Mouse (Mus musculus) E14TG2a.4 (cell line): ENCODE results near the gene Kcnn1.

Experiments used
- H3K27me3 ChIP-seq: 2 replicates; pipeline ENCODE4 v1.6.1; 2014; ENCODE audit warnings: low read length, control low read depth; ENCODE audit not compliant: insufficient read depth
- H3K36me3 ChIP-seq: 2 replicates; pipeline ENCODE4 v1.6.1; 2014; ENCODE audit warnings: low read length, control low read depth; ENCODE audit not compliant: insufficient read depth
- H3K4me1 ChIP-seq: replicated peaks from 2 replicates; pipeline ENCODE4 v1.6.1; 2014; ENCODE audit warnings: low read depth, low read length, control low read depth
- H3K4me3 ChIP-seq: replicated peaks from 2 replicates; pipeline ENCODE4 v1.5.1; 2014; ENCODE audit warnings: mild to moderate bottlenecking, low read length
- H3K9me3 ChIP-seq: 2 replicates; pipeline ENCODE4 v1.6.1; 2014; ENCODE audit warnings: low read length, control low read depth
- CTCF ChIP-seq: conservative IDR thresholded peaks from 2 replicates; pipeline ENCODE4 v1.5.1; 2014; ENCODE audit warnings: low read length
- NANOG ChIP-seq: IDR thresholded peaks from 2 replicates; pipeline ENCODE4 v1.6.1; 2014; ENCODE audit warnings: borderline replicate concordance, low read length, mixed read lengths
- POU5F1 ChIP-seq: IDR thresholded peaks from 2 replicates; pipeline ENCODE4 v1.6.1; 2014; ENCODE audit warnings: low read length, borderline replicate concordance

The Kcnn1 gene

DNA sequence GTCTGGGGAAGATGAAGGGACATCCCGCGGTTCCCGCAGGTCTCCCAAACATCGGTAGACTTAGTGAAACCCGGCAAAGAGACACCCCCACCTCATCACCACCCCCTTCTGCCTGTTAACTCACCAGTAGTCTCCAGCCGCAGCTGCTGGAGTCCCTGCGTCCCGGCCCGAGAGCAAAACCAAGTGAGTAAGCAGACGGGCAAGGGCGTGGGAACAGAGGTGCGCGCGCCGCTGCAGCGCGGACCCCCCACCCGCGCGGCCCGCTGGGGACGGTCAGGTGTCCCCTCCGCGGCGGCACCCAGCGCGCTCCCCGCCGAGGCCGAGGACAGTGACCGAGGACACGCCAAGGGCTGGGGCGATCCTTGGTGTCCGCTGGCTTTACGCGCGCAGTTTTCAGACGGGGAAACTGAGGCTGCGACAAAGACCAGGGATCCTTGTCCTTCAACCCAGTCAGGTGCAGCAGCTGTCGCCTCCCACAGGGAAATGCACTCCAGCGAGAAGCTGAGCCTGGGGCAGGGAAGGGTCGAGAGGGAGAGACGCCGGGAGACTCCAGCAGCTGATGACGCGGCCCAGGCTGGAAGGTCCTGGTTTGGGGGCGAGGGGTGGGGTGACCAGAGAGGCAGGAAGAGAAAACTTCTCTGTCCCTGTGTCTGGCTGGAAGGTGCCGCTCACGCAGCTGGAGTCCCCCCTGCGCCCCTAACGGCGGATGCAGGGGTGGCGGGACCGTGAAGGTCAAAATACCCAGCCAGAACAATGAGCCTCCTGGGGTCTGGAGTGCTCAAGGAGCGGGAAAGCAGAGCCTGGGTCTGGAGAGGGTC lies at the start of gene Kcnn1:
Gene Kcnn1, minus strand, starts transcription at position 435 of the 818 bp plus-strand sequence.
- peak within 1 kb of the TSS; percentile 79 for H3K4me3 ChIP-seq
- peaks cover 71% of the 10 kb centered on the region for H3K4me1 ChIP-seq
- peaks cover 13% of the 10 kb centered on the region for H3K36me3 ChIP-seq
- H3K27me3 ChIP-seq = peaks cover 39% of the 10 kb centered on the region
- no peaks in the 10 kb centered on the region for H3K9me3 ChIP-seq
- TF ChIP-seq POU5F1 (no peak), CTCF (no peak), NANOG (no peak)

DNA sequence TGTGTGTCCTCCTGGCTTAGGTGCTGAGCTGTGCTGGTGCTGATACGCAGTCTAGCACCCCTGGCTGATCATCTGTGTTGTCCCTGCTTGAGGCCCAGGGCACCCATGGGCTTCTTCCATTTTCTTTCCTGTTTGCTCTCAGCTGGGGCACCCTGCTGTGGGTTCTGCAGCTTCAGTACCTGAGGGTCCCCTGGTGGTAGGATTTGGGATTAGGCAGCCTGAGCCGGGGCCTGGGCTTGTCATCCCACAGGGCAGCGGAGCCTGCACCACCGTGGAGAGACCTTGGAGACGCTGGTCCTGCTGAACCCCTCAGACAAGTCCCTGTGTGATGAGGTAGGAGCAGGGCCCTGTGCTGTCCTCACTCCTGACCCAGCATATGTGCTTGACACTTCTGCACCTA lies 48.5 kb upstream of the Kcnn1 start:
- Histone ChIP-seq H3K4me3 (no peak overlapping the region), H3K9me3 (no peaks in the 10 kb centered on the region), H3K36me3 (peaks cover 74% of the 10 kb centered on the region), H3K4me1 (peaks cover 79% of the 10 kb centered on the region), H3K27me3 (no peaks in the 10 kb centered on the region)
- peak; percentile 46 for TF ChIP-seq CTCF
- TF ChIP-seq POU5F1 = no peak
- no peak for TF ChIP-seq NANOG

DNA sequence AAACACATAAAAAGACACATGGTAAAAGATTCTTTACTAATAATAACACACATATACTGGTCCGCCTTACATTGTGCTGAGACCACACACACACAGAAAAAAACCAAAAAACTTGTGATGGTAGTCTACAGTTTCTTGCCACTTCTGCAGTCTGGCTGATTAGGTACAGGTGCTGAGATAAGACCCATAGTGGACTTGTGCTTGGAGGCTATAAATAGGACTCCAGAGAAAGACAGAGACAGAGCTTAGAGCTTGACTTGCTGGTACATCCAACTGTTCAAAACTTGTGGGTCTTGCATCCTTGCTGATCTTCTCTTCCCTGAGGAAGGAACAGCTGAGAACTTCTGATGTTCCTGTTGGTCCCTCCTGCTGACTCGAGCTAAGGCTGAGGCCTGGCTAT lies 44.5 kb upstream of the Kcnn1 start:
- H3K4me3 ChIP-seq = no peak overlapping the region
- no peaks in the 10 kb centered on the region for H3K9me3 ChIP-seq
- no peak for TF ChIP-seq POU5F1
- no peak for TF ChIP-seq NANOG
- no peak for TF ChIP-seq CTCF
- H3K36me3 ChIP-seq = peaks cover 33% of the 10 kb centered on the region
- peaks cover 68% of the 10 kb centered on the region for H3K4me1 ChIP-seq
- H3K27me3 ChIP-seq = no peaks in the 10 kb centered on the region

DNA sequence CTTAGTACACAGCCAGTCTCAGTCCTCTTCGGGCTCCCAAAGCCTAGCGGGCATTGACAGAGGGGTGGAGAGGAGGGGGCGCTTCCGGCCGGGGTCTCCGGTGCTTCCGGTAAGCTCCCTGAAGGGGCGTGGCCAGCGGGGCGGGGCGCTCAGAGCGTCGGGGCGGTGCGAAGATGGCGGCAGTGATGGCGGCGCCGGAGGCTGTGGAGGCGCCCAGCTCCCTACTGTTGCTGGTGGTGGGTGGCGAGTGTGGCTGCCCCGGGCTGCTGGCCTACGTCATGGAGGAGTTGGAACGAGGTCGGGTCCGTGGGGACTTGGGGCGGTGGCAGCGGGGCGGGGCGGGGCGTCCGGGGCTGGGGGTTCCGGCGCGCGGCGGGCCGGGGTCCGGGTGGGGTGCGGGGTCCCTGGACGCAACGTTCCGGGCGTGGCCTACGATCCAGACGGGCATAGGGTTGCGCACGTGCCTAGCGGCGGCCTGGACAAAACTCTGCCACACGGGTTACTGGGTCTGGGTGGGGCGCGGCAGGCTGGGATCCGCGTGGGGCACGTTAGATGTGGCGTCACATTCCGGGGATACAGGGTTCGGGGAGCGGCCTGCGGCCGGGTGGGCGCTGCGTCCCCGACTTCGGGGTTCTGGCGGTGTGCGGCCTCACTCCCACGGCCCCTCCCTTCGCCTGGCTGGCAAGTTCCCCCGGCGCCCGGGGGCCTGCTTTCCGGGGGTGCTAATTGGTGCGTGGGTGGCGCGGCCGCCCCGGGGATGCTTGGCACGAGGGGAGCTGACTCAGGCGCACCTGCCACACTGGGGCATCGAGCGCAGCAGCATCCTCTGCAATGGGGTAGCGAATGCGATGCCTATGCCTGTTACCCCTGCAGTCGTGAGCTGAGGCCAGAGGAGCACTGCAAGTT lies 43.0 kb upstream of the Kcnn1 start, which contains the start of gene Map1s:
Gene Map1s, plus strand, starts transcription at position 102 of the 906 bp plus-strand sequence.
- peaks cover 66% of the 10 kb centered on the region for H3K4me1 ChIP-seq
- H3K4me3 ChIP-seq = peak within 1 kb of the TSS; percentile 94
- no peak for TF ChIP-seq CTCF
- TF ChIP-seq POU5F1 = no peak
- TF ChIP-seq NANOG = no peak
- H3K9me3 ChIP-seq = no peaks in the 10 kb centered on the region
- H3K36me3 ChIP-seq = peaks cover 19% of the 10 kb centered on the region
- no peaks in the 10 kb centered on the region for H3K27me3 ChIP-seq

DNA sequence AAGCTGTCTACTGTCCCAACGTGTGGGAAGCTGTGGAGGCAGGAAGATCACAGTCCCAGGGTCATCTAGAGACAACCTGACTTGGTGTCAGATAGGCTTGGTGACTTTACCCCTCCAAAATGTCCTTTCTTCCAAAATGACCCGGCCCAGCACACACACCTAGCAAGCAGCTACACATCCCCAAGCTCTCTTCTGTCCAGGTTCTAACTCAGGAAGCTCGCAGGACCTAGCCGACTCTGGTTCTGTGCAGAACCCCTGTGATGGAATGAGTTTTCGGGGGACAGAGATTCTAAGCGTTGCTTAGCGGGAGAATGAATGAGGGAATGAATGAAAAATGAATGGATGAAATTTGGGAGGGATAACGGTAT lies 42.4 kb upstream of the Kcnn1 start:
- TF ChIP-seq CTCF (no peak), POU5F1 (no peak), NANOG (no peak)
- H3K9me3 ChIP-seq = no peaks in the 10 kb centered on the region
- peaks cover 61% of the 10 kb centered on the region for H3K4me1 ChIP-seq
- no peaks in the 10 kb centered on the region for H3K27me3 ChIP-seq
- H3K36me3 ChIP-seq = peaks cover 13% of the 10 kb centered on the region
- peak overlapping the region; percentile 94 for H3K4me3 ChIP-seq

DNA sequence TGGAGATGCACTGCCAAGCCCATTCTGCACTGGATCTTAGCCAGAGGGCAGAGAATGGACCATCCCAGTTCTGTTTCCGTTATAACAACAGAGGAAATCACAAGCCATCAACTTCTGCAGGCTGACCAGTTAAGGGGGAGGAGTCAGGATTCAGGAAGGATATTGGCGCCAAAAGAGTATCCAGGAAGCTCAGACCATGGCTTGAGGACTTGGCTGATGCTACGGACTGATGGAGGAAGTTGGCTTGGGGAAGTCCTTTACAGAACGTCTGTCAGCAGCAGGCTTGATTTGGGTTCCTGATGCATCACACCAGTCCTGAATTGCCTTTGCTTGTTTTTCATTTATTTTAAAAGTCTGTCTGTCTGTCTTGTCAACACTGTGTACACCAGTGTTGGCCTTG lies 41.5 kb upstream of the Kcnn1 start:
- Histone ChIP-seq H3K4me1 (peaks cover 60% of the 10 kb centered on the region), H3K36me3 (peaks cover 10% of the 10 kb centered on the region), H3K9me3 (no peaks in the 10 kb centered on the region), H3K4me3 (no peak overlapping the region), H3K27me3 (no peaks in the 10 kb centered on the region)
- no peak for TF ChIP-seq CTCF
- no peak for TF ChIP-seq NANOG
- no peak for TF ChIP-seq POU5F1

DNA sequence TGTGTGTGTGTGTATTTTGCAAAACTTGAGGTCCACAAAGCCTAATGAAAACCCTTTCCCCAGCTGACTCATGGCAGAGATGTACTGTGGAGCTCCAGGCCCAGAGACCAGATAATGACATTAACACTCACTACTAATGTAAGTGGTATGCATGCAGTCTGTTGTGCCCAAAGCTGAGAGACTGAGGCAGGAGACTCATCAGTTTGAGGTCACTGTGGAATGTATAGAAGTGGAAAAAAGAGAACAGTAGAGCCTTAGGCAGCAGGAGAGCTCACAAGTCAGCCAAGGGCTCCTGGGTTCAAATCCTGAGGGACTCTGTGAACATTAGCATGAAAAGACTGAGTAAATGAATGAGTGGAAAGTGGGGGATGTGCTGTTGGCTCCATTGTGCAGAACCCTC lies 40.5 kb upstream of the Kcnn1 start:
- Histone ChIP-seq H3K9me3 (no peaks in the 10 kb centered on the region), H3K36me3 (peaks cover 5% of the 10 kb centered on the region), H3K27me3 (no peaks in the 10 kb centered on the region), H3K4me1 (peaks cover 60% of the 10 kb centered on the region), H3K4me3 (no peak overlapping the region)
- TF ChIP-seq POU5F1 (no peak), CTCF (no peak), NANOG (no peak)

DNA sequence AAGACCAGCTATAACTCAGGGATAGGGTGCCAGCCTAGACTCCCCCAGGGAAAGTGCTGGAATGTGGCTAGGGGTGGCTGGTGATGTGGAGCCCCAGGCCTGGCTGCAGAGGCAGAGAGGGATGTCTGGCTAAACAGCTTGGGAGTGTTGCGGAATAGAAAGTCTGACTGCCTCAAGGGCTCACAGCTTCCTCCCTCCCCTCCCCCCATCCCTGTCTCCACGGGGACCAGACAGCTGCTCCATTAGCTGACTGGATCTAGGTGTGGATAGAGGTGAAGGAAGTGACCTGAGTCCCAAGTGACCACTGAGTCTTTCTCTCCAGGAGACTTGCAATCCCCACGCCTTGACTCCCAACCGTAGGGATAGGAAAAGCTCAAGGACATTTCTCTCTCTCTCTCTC lies 40.1 kb upstream of the Kcnn1 start:
- Histone ChIP-seq H3K36me3 (peaks cover 5% of the 10 kb centered on the region), H3K9me3 (no peaks in the 10 kb centered on the region), H3K27me3 (no peaks in the 10 kb centered on the region), H3K4me1 (peaks cover 65% of the 10 kb centered on the region), H3K4me3 (no peak overlapping the region)
- no peak for TF ChIP-seq CTCF
- TF ChIP-seq POU5F1 = no peak
- no peak for TF ChIP-seq NANOG
